Mouse (Mus musculus) kidney, embryonic 14.5 days (tissue): ENCODE measurements around the gene Morc2b. TPM values are rescaled to one million over a fixed set of nuclear protein-coding genes. Genes with fewer than 3 reads are reported as not detected.
"Not testable (repeated sequence)": the region's sequence is repeated elsewhere in the genome, so short reads cannot be mapped to it uniquely, and the experiment has no call there.

Source experiments
- ATAC-seq: fragments of 200-750 bp; cut with Nextera tagmentation; 2 replicates; pipeline ENCODE4 v1.8.0; 2017; ENCODE audit warnings: moderate number of reproducible peaks, mild to moderate bottlenecking, moderate TSS enrichment, moderate library complexity; ENCODE audit not compliant: low FRiP score, low TSS enrichment
- H3K27ac ChIP-seq: fragments of 300-500 bp; sonication (generic); 2 replicates; pipeline ENCODE4 v1.5.1; 2014; ENCODE audit warnings: low read depth, mild to moderate bottlenecking, low read length, moderate library complexity, mixed read lengths
- H3K27me3 ChIP-seq: fragments of 300-500 bp; sonication (generic); 2 replicates; pipeline ENCODE4 v1.6.1; 2014; ENCODE audit warnings: mild to moderate bottlenecking, low read length; ENCODE audit not compliant: control insufficient read depth, insufficient read depth
- H3K36me3 ChIP-seq: fragments of 300-500 bp; sonication (generic); 2 replicates; pipeline ENCODE4 v1.6.1; 2014; ENCODE audit warnings: low read length, mixed read lengths; ENCODE audit not compliant: control insufficient read depth, insufficient read depth
- H3K4me1 ChIP-seq: fragments of 300-500 bp; sonication (generic); 2 replicates; pipeline ENCODE4 v1.6.1; 2014; ENCODE audit warnings: low read length, mixed read lengths; ENCODE audit not compliant: control insufficient read depth, insufficient read depth
- H3K4me2 ChIP-seq: fragments of 300-500 bp; sonication (generic); replicated peaks from 2 replicates; pipeline ENCODE4 v1.6.1; 2014; ENCODE audit warnings: low read depth, mild to moderate bottlenecking, low read length
- H3K4me3 ChIP-seq: fragments of 300-500 bp; sonication (generic); 2 replicates; pipeline ENCODE4 v1.5.1; 2014; ENCODE audit warnings: mild to moderate bottlenecking, low read length
- H3K9ac ChIP-seq: fragments of 300-500 bp; sonication (generic); 2 replicates; pipeline ENCODE4 v1.6.1; 2014; ENCODE audit warnings: low read depth, mild to moderate bottlenecking, low read length, moderate library complexity
- H3K9me3 ChIP-seq: fragments of 300-500 bp; sonication (generic); 2 replicates; pipeline ENCODE4 v1.6.1; 2016; ENCODE audit warnings: low read length; ENCODE audit not compliant: control insufficient read depth
- WGBS: fragments of 180-500 bp; shearing (Covaris S2); extraction: QIAGEN DNeasy Blood & Tissue Kit; methylation state at CpG from one replicate; pipeline ENCODE4 v1.1.7; 2014; 5-methylcytosine and 5-hydroxymethylcytosine counted together
- polyA plus RNA-seq: library from polyadenylated mRNA; unstranded; fragments of >200 nt; fragmentation: Nextera tagmentation; extraction: Ambion mirVana; gene quantifications from 2 replicates; pipeline ENCODE4 v1.2.1, GENCODE M21; 2014

Morc2b gene
- not detected in 2 replicates for polyA plus RNA-seq

DNA sequence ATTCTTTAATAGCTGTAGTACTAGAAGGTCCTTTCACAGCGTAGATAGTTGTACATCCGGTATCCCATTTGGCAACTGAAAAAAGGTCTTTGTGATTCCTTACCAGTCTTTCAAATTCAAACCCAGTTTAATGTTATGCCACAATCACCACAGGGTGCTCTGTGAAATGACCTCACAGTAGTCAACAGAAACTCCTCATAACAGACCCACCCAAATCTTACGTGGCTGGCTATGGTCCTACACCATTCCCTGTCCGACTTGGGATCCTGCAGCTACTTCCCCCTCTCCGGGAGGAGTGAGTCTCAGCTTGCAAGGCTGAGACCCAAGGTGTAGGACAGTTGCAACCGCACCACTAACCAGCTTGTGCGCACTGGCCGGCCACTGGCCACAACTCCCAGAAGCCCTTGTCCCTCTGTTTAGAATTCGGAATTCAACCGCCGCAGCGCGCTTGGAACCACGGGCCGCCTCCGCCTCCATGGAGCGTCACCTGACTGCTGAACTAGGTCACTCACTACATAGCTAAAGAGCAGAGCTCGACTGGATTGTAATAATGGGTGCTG, at the start of gene Morc2b:
TSS of gene Morc2b (minus strand) at position 423 of the 560 bp plus-strand sequence.
- H3K27me3 ChIP-seq, result no peaks in the 10 kb centered on the region
- H3K9me3 ChIP-seq, result no peaks in the 10 kb centered on the region
- no peak within 1 kb of the TSS for H3K4me2 ChIP-seq
- no peak for ATAC-seq
- no peak within 1 kb of the TSS for H3K27ac ChIP-seq
- WGBS, result 74% methylated on average over 18 of the region's 18 CpGs
- no peaks in the 10 kb centered on the region for H3K4me1 ChIP-seq
- H3K36me3 ChIP-seq, result no peaks in the 10 kb centered on the region
- no peak within 1 kb of the TSS for H3K9ac ChIP-seq
- H3K4me3 ChIP-seq, result no peak within 1 kb of the TSS

DNA sequence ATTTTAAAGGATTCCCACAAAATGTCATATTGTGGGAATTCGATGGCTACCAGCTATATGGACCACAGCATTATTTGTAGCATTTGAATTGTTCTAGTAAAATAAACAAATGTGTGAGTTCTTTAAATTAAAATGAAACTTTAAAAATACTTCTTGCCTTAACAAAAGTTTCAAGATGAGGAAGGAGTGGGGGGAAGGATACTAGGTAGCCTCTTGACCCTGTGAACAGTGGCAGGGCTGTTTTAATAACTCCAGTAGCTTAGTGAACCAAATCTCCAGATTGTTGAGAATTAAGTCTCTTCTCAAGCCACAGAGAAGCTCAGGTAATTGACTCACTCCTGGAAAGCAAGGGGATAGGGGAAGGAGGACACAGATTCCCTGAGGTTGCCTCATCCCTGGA, 28.7 kb upstream of the Morc2b start, which contains the start of gene Olfr55:
TSS of gene Olfr55 (plus strand) at position 301 of the 400 bp plus-strand sequence.
- not testable (repeated sequence) for H3K36me3 ChIP-seq, H3K4me3 ChIP-seq, H3K9me3 ChIP-seq, H3K9ac ChIP-seq, H3K4me1 ChIP-seq, H3K27ac ChIP-seq, H3K4me2 ChIP-seq, H3K27me3 ChIP-seq, ATAC-seq
- 80% methylated on average over 1 of the region's 1 CpGs for WGBS

DNA sequence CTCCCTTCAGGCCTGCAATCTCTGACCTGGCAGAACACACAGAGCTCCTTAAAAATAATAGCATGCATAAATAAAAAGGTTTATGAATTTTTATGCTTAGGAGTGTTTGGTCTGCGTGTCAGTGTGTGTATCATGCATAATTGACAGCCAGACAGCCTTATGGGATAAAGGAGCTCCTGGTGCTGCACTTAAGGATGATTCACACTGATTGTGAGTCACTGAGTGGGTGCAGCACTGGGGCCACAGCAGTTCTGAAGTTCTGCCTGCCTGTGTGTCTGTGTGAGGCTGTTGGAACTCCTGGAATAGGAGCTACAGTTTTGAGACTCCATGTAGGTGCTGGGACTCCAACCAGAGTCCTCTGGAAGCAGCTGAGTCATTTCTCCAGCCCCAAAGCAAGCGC, 13.2 kb downstream of the Morc2b start:
- 70% methylated on average over 2 of the region's 2 CpGs for WGBS
- H3K4me3 ChIP-seq, result no peak overlapping the region

DNA sequence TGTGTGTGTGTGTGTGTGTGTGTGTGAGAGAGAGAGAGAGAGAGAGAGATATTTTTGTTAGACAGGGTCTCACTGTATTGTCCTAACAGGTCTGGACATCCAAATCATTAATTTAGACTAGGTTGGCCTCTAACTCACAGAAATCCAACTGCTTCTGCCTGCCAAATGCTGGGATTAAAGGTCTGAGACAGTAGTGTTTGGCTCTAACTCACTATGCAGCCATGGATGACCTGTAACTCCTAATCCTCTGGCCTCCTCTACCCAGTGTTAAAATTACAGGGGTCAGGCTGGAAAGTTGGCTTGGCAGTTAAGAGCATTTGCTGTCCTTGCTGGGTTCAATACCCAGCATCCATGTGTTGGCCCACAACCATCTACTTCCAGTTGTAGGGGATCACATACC, 14.9 kb downstream of the Morc2b start:
- Histone ChIP-seq H3K4me3 (no peak overlapping the region), H3K27me3 (no peaks in the 10 kb centered on the region), H3K9ac (no peak overlapping the region), H3K36me3 (no peaks in the 10 kb centered on the region), H3K27ac (no peak overlapping the region), H3K9me3 (no peaks in the 10 kb centered on the region), H3K4me1 (no peaks in the 10 kb centered on the region), H3K4me2 (no peak overlapping the region)
- ATAC-seq, result no peak

More for the DNA sequence above, 13.2 kb downstream of the Morc2b start:
- H3K4me1 ChIP-seq, result no peaks in the 10 kb centered on the region
- ATAC-seq, result no peak
- H3K27me3 ChIP-seq, result no peaks in the 10 kb centered on the region
- no peak overlapping the region for H3K9ac ChIP-seq
- no peak overlapping the region for H3K4me2 ChIP-seq
- no peaks in the 10 kb centered on the region for H3K36me3 ChIP-seq
- no peaks in the 10 kb centered on the region for H3K9me3 ChIP-seq
- H3K27ac ChIP-seq, result no peak overlapping the region

DNA sequence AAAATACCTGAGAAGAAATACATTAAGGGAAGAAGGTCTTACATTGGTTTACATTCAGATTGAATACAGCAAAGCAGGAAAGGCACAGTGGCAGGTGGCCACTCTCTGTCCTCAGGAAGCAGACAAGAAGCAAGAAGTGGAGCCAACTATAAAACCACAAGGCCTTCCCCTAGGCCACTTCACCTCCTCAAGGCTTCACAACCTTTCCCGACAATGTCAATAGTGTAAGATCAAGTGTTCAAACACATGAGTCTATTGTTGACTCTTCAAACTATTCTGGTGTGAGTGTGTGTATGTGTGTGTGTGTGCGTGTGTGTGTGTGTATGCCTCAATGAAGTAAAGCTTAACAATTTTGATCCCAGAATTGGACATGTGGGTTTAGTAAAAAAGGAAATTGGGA, 42.1 kb downstream of the Morc2b start:
- no peak overlapping the region for H3K4me2 ChIP-seq
- H3K4me3 ChIP-seq, result no peak overlapping the region
- no peak for ATAC-seq
- H3K36me3 ChIP-seq, result no peaks in the 10 kb centered on the region
- no peak overlapping the region for H3K9ac ChIP-seq
- WGBS, result 94% methylated on average over 2 of the region's 2 CpGs
- H3K27ac ChIP-seq, result no peak overlapping the region
- H3K9me3 ChIP-seq, result no peaks in the 10 kb centered on the region
- 0 out of 2 replicates have a peak, but pooled peaks cover 3% of the 10 kb centered on the region for H3K4me1 ChIP-seq
- no peaks in the 10 kb centered on the region for H3K27me3 ChIP-seq

DNA sequence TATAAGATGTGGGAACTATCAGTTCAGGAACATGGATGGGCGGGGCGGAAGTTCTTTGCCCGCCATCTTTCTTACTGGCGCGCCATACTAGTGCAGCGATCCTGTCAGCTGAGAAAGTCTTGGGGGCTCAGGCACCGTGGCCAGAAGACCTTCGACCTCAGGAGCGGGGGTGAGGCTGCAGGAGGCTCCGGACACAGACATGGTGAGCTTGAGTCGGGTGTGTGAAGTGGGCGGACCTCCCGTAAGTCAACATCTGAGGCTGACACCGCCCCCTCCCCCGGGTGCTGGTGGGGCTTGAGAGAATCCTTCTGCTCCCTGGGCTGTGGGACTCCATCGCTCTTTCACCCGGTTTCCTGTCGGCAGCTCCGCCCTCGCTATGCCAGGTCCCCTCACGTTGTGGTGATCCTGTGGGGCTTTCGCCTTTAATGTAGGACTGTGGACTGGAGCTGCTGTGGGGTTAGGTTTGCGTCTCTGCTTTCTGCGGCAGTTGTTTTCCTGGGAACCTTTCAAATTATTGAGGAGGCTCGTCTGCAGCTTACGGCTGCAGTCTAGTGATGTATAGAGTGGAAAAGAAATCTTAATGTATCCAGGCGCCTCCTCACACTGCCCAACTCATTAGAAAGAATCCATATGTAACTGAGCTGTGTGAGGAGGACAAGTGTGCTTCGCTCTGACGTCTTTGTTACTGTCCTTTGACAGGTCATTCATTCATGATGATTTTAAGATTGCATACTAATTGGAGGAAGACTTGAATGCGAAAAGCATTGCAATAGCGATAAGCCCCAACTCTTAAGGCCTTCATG, 46.9 kb downstream of the Morc2b start:
- Histone ChIP-seq H3K27ac (peak overlapping the region; percentile 86), H3K9me3 (no peaks in the 10 kb centered on the region), H3K4me1 (0 out of 2 replicates have a peak, but pooled peaks cover 3% of the 10 kb centered on the region), H3K36me3 (no peaks in the 10 kb centered on the region), H3K4me2 (peak overlapping the region; percentile 47), H3K9ac (peak overlapping the region; percentile 55), H3K4me3 (peak overlapping the region; percentile 50), H3K27me3 (no peaks in the 10 kb centered on the region)
- WGBS, result 2% methylated on average over 31 of the region's 31 CpGs
- peak; percentile 91 for ATAC-seq

DNA sequence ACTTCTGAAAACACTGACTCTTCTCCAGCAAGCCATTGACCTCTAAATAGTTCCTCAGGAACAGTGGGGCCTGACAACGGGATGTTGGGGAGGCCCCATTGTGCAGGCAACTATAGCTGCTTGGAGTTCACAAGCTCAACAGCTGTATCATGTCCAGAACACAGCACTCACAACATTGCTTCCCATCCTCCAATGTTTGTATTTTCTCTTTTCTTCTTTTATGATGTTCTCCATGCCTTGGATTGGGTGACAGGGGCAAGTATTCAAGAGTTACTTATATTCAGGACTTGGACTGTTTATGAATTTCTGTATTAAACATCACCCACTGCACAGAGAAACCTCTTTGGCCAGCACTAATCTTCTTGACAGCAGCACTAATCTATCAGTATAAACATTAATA, 47.9 kb downstream of the Morc2b start:
- WGBS, result 64% methylated on average over 1 of the region's 1 CpGs
- Histone ChIP-seq H3K27me3 (no peaks in the 10 kb centered on the region), H3K4me1 (0 out of 2 replicates have a peak, but pooled peaks cover 3% of the 10 kb centered on the region), H3K4me3 (peak overlapping the region; percentile 50; the same call in 1 of the 2 replicates), H3K27ac (no peak overlapping the region), H3K36me3 (no peaks in the 10 kb centered on the region), H3K9me3 (no peaks in the 10 kb centered on the region), H3K4me2 (peak overlapping the region; percentile 47), H3K9ac (no peak overlapping the region)
- ATAC-seq, result no peak

DNA sequence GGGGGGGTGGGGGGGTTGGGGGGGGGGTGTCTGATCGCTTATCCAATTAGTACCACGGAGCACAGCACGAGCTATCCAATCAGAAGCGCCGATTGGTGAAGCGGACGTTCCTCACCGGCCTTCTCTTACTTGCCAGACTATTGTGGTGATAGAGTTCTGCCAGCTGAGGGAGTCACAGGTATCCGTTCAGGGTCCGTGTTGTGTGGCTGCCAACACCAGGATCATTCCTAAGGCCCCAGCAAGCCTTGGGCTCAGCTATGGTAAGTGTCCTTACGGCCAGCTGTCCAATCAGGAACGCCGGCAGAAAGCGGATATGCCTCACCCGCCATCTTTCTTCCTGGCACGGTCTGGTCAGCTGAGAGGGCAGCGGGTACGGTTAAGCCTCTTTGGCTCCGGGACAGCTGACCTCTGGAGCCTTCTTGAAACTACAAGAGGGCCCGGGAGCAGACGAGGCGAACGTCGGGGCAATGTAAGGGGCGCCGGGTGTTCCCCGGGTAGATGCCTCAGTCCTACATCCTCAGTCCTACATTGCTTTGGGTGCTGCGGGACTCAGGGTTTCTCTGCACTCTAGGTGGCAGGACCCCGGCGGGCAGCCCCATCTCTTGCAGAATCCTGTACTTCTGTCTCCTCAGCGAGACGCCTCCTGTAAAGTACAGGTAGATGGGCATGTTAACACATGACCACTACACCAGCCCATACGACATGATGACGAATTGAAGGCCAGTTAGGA, 50.1 kb downstream of the Morc2b start, which contains the start of gene Zfp563:
TSS of gene Zfp563 (plus strand) at position 91 of the 730 bp plus-strand sequence.
- peak within 1 kb of the TSS; percentile 64 for H3K4me2 ChIP-seq
- H3K36me3 ChIP-seq, result no peaks in the 10 kb centered on the region
- H3K9ac ChIP-seq, result peak within 1 kb of the TSS; percentile 55
- H3K27me3 ChIP-seq, result no peaks in the 10 kb centered on the region
- no peaks in the 10 kb centered on the region for H3K9me3 ChIP-seq
- H3K4me3 ChIP-seq, result peak within 1 kb of the TSS; percentile 48
- peak; percentile 86 for ATAC-seq
- H3K4me1 ChIP-seq, result 0 out of 2 replicates have a peak, but pooled peaks cover 3% of the 10 kb centered on the region
- WGBS, result 4% methylated on average over 34 of the region's 34 CpGs
- peak within 1 kb of the TSS; percentile 56; the same call in 1 of the 2 replicates for H3K27ac ChIP-seq
